Mouse (Mus musculus): ENCODE data around the gene Efcab9.

Gene Efcab9

GRCm38 (mm10) chr11:32556333-32556990, 24.6 kb upstream of the Efcab9 start:
- no peak for DNase-seq (ENCODE audit: low spot score)

DNA sequence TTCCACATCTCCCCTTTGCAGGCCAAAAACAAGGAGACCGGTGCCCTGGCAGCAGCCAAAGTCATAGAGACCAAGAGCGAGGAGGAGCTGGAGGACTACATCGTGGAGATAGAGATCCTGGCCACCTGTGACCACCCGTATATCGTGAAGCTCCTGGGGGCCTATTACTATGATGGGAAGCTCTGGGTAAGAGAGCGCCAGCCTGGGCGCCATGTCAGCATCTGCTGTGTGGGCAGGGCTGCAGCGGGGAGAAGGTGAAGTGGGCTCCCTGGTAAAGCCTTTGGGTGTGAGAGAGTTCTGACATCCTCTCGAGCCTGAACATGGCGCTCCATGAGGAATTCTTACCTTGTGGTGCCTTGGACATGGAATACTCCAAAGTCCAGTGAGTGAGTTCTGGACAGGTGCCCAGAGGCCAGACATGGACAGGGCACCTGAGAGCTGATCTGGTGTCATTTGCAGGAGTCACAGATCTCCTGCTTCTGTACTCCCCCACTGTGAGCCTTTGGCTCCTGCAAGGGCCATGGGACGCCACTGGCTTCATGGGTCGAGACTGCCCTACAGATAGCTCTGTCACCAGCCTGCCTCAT, 23.3 kb upstream of the Efcab9 start:
- DNase-seq (ENCODE audit: low spot score): no peak

- no peak for DNase-seq (ENCODE audit: low spot score)
Measured at GRCm38 (mm10) chr11:32554141-32555091, 22.5 kb upstream of the Efcab9 start.

- no peak for DNase-seq (ENCODE audit: low spot score)
Measured at GRCm38 (mm10) chr11:32553311-32554140, 21.6 kb upstream of the Efcab9 start.

DNA sequence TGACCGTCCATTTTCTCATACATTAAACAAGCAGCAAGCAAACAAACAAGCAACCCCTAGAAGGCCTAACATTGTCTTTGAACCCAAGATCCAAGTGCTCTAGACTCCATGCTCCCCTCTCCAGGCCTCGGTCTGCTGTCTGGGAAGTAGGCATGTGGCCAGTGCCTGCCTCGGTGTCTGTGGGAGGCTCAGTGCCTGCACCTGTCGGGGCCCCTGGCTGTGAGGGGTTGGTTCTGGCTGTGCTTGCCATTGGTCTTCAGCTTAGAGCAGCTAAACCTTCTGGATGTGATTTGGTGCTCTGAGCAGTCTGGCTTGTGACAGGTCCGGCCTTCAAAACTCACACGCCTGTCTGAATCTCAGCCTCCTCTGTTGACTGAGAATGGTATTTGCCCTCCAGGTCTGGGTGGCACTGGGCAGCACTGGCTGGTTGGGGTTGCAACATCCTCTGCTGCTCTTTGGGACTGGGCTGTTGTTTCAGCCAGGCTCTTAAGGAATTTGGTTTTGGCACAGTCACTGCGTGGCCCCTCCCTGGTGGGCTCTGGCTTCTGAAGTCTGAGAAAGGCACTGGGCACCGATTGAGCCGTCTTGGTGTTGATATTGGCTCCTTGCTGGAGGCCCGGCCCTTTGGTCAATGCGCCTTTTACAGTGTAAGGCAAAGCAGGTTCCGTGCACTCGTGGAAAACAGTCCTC, 20.7 kb upstream of the Efcab9 start:
- DNase-seq (ENCODE audit: low spot score): peak; percentile 70

- DNase-seq (ENCODE audit: low spot score): no peak
Measured at GRCm38 (mm10) chr11:32551579-32552297, 19.9 kb upstream of the Efcab9 start.

DNA sequence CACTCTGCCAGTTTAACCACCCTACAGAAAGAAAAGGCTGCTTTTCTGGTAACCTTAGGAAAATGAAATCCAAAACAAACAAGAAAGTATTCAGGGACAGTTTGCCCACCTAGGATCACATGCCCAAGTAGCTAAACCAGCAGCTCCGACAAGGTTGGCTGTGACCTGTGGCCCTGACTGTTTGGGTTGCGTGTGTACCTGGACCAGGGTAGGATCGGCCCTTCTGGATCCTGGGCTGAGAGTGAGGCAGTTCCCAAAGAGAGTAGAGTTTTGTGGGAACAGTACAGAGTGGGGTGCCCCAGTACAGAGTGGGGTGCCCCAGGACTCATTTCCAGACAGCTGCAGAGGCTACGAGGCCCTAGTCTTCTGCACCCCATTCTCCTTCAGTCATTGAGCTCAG, 19.2 kb upstream of the Efcab9 start:
- no peak for DNase-seq (ENCODE audit: low spot score)

DNA sequence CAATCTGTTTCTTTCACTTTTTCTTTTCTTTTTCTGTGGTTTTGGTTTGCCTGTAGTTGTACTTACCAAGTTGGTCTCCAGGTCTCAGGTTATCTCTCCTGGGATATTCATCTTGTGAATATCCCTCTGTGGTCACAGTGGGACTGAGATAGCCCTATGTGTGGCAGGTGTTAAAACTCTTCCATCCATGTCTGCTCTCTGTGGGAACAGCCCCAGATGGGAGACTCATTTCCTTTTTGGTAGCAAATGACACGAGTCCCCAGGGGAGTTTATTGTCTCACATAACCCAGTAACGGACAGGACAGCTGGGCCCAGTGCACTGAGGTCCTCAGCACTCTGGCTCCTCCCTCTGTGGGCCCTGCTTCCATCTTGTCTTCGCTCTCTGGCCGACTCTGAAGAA, 18.2 kb upstream of the Efcab9 start:
- DNase-seq (ENCODE audit: low spot score): no peak

GRCm38 (mm10) chr11:32549236-32549635, 17.4 kb upstream of the Efcab9 start:
- DNase-seq (ENCODE audit: low spot score): no peak

DNA sequence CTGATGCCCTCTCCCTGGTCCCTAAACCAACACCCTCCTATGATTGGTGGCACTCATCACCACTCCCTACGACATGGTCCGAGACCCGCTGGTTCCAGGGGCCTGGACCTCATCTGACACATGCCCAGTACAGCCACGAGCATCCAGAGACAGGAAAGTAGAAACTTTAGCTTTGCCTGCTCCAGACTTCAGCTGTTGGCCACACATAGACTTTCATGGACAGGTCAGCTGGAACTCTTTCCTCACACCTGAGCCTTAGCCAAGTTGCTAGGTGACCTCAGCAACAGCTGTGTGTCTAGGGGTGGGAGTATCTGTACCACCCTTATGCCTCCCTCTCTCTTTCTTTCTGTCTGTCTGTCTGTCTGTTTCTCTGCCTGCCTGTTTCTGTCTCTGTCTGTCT, 16.4 kb upstream of the Efcab9 start:
- DNase-seq (ENCODE audit: low spot score): no peak

DNA sequence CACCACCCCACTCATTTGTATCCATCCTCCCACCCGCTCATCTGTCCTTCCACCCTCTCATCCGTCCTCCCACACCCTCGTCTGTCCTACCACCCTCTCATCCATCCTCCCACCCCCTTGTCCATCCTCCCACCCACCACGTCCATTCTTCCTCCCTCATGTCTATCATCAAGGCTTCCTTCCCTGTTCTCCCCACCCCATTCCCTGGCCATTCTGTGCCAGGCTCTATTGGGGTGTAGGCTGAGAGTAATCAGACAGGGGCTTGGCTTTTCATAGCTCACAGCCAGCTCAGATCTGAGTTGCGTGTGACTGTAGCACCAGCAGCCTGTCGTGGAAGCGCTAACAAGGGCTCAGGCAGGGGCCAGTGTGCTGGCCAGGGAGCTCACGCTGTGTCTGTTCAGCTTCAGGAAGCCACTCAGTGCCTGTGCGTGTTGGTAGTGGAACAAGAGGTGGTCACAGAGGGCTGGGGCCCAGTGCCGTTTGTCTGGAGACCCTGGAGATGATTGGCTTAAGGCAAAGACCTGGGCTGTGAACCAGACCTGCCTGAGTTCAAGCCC, 15.6 kb upstream of the Efcab9 start:
- DNase-seq (ENCODE audit: low spot score): no peak

DNA sequence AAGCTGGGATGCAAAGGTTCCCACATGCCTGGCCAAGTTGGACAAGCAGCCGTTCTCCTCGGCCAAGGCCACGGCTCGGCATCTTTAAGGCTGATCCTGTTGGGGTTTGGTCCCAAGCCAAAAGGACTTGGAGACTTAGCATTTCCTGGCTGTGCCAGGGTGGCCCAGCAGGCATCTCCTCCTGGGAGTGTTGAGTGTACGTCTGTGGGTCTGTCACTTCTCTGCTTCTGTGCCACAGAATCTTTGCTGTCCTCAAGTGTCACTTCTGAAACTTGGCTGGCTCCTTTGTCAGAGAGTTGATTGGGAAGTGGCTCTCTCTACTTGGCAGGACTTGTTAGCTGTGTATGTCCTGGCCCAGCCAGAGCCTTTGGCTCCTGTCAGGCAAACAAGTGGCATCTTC, 14.6 kb upstream of the Efcab9 start:
- DNase-seq (ENCODE audit: low spot score): no peak

- DNase-seq (ENCODE audit: low spot score): no peak
Measured at GRCm38 (mm10) chr11:32545605-32546004, 13.7 kb upstream of the Efcab9 start.

- no peak for DNase-seq (ENCODE audit: low spot score)
Measured at GRCm38 (mm10) chr11:32544497-32544896, 12.6 kb upstream of the Efcab9 start.

DNA sequence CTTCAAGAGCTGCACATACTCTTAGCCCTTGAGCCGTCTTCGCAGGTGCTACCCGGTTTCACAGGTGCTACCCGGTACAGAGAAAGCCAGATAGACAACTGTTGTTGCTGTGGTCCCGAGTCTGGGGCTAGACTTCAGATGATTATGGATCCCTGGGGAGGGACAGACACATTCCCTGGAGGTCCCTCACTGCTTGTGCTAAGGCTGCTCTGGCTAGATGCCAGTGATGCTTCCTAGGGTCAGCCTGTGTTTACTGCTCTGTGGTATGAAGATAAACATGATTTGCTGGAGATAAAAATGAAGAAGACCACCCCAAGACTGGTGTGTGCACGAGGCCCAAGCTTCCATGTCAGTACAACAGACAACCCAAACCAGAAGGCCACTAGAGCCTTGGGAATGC, 12.2 kb upstream of the Efcab9 start:
- DNase-seq (ENCODE audit: low spot score): no peak

DNA sequence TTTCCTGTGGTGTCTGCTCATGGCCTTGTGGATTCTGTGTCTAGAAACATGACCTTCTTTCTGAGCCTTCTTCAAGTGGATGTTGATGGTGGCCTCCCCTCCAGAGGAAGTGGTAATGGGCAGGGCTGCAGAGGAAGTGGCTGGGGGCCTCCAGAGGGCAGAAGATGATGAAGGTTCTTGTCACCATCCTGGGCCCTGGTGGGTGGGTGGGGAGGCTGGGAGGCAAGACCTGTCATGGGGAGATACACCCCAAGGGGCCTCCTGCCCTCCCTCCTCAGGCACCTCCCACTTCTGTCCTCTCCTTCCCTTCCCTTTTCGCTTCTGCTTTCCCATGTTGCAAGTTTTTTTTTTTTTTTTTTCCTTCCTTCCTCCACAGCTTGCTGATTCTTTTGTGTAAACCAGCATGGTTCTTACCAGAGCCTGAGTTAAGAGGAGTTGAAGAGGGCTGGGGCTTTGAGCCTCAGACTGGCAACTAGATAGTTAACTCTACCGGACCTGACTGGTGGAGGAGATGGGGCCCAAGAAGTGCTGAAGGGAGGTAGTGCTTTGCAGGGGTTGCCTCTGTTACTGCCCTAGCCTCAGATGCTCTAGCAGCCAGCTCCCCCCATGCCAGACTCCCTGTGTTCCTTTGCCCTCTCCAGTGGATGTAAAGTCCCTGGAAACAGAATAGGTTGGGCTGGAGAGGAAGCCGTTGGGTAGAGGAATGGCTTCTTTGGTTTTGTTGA, 11.0 kb upstream of the Efcab9 start:
- DNase-seq (ENCODE audit: low spot score): peak; percentile 79

DNA sequence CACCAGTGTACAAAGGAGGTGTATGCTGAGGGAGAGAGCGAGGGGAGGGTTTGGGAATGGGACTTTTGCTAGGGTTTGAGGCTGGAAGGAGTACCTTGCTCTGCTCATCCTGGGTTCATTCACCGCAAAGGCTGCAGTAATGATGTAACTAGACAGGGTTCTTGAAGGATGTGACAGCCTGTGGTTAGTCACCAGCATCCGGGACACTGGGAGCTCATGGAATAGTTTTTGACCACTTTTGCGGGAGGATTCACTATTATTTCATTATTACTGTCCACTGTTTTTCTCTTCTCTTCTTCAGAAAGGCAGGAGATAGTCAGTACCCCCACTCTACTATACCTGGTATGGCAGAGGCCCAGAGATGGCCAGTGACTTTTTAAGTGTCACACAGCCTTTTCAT, 10.3 kb upstream of the Efcab9 start:
- no peak for DNase-seq (ENCODE audit: low spot score)

DNA sequence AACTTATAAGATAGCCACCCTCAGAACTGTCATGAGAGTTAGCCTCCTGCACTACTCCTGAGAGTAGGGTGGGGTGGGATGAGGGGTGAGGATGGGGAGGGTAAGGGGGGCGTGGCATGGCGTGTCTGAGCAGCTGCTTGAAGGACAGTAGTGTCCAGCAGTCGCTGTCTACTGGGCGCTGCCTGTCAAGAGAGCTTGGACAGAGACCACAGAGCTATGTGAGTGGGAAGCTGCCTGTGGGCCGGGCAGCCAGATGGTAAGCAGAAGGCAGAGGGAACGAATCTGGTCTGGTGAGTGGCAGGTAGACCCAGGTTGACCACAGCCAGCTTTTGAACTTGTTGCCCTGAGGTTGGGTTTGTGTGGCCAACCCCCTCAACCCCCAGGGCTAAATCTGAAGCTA, 8.6 kb upstream of the Efcab9 start:
- DNase-seq (ENCODE audit: low spot score): no peak

- no peak for DNase-seq (ENCODE audit: low spot score)
Measured at GRCm38 (mm10) chr11:32539717-32540116, 7.8 kb upstream of the Efcab9 start.

GRCm38 (mm10) chr11:32538846-32539245, 7.0 kb upstream of the Efcab9 start:
- DNase-seq (ENCODE audit: low spot score): no peak

Measured in lung, postnatal 25 days (tissue).